Mouse (Mus musculus) E14TG2a.4 (cell line): ENCODE results near the gene Sox12.

ENCODE experiments used
- CTCF ChIP-seq: conservative IDR thresholded peaks from 2 replicates; pipeline ENCODE4 v1.5.1; 2014; ENCODE audit warnings: low read length
- POU5F1 ChIP-seq: IDR thresholded peaks from 2 replicates; pipeline ENCODE4 v1.6.1; 2014; ENCODE audit warnings: low read length, borderline replicate concordance

GRCm38 (mm10) chr2:152413765-152414584, 16.1 kb upstream of the Sox12 start:
- TF ChIP-seq CTCF (no peak), POU5F1 (no peak)
